Mouse (Mus musculus) erythroblast, embryonic 14.5 days (primary cell): ENCODE results near the gene Ilk.

Experiments used
- GATA1 ChIP-seq: IDR thresholded peaks from 2 replicates; pipeline ENCODE4 v1.6.1; 2012; ENCODE audit warnings: low read length, inconsistent platforms, mixed read lengths
- TAL1 ChIP-seq: IDR thresholded peaks from 3 replicates; pipeline ENCODE4 v1.6.1; 2012; ENCODE audit warnings: low read length, inconsistent platforms, mixed read lengths

- no peak for TF ChIP-seq GATA1
- no peak for TF ChIP-seq TAL1
Measured at GRCm38 (mm10) chr7:105777797-105778552, 41.6 kb downstream of the Ilk start.
